In the genomic region with DNA sequence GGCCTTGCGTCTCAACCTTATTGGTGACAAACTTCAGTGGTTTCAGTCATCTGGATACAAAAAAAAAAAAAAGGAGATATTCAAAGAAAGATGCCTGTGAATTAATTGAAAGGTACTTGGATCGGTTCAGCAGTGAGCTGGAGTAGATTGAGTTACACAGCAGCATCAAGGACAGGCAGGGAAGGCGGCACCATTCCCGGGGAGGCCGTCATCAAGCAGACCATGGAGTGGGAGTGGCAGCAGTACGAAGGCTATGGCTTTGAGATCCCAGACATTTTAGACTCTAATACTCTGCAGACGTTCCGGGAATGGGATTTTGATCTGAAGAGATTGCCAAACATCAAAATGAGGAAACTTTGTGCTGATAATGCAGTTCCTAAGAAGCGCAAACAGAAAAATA, we compare ENCODE assay signal across 24 mouse cellular contexts.
"Had no signal": no experiment of that assay in that cellular context is flagged by ENCODE, and none has a peak within 500 bp of the region (broad histone marks: within the 10 kb centered on the region; RNA-seq: fewer than 3 reads in every experiment).

No protein-coding gene starts in this region.

- H3K9me3 ChIP-seq: heart, embryonic 13.5 days; heart, embryonic 15.5 days; hindbrain, embryonic 13.5 days; hindbrain, embryonic 15.5 days; limb, embryonic 13.5 days; limb, embryonic 15.5 days; liver, embryonic 12.5 days had no signal

- H3K4me2 ChIP-seq: heart, embryonic 11.5 days; heart, embryonic 13.5 days; heart, embryonic 15.5 days; hindbrain, embryonic 13.5 days; hindbrain, embryonic 15.5 days; limb, embryonic 13.5 days; limb, embryonic 15.5 days; liver, embryonic 12.5 days had no signal

- H3K4me1 ChIP-seq: heart, embryonic 13.5 days; heart, embryonic 15.5 days; hindbrain, embryonic 13.5 days; hindbrain, embryonic 15.5 days; limb, embryonic 13.5 days; limb, embryonic 15.5 days; liver, embryonic 12.5 days had no signal

- H3K27me3 ChIP-seq: heart, embryonic 13.5 days; heart, embryonic 15.5 days; hindbrain, embryonic 13.5 days; hindbrain, embryonic 15.5 days; limb, embryonic 13.5 days; limb, embryonic 15.5 days; liver, embryonic 12.5 days had no signal

- H3K9ac ChIP-seq: heart, embryonic 13.5 days; heart, embryonic 15.5 days; hindbrain, embryonic 13.5 days; hindbrain, embryonic 15.5 days; limb, embryonic 13.5 days; limb, embryonic 15.5 days; liver, embryonic 12.5 days; liver, embryonic 14.5 days had no signal

- DNase-seq: gastrocnemius, postnatal 14 days; gastrocnemius, postnatal 36 days; heart, adult 11 months; heart, adult 2 months; heart, postnatal 14 days; heart, postnatal 36 days; kidney, adult 11 months; kidney, adult 2 months; kidney, postnatal 14 days; layer of hippocampus, adult 9-11 months; layer of hippocampus, postnatal 36 days; left cerebral cortex, postnatal 4 days; lung, adult 18-20 months had no signal

- H3K4me3 ChIP-seq: heart, adult 2 months; heart, embryonic 13.5 days; heart, embryonic 15.5 days; hindbrain, embryonic 13.5 days; hindbrain, embryonic 15.5 days; limb, embryonic 13.5 days; limb, embryonic 15.5 days; liver, embryonic 12.5 days had no signal

- H3K27ac ChIP-seq: heart, adult 2 months; heart, embryonic 13.5 days; heart, embryonic 15.5 days; hindbrain, embryonic 13.5 days; hindbrain, embryonic 15.5 days; hindbrain, postnatal 0 days; limb, embryonic 13.5 days; limb, embryonic 15.5 days; liver, embryonic 12.5 days; liver, embryonic 14.5 days had no signal

- ATAC-seq: hindbrain, postnatal 0 days; intestine, embryonic 16.5 days; liver, embryonic 12.5 days had no signal

- H3K36me3 ChIP-seq: heart, embryonic 13.5 days; heart, embryonic 15.5 days; hindbrain, embryonic 13.5 days; hindbrain, embryonic 15.5 days; limb, embryonic 13.5 days; limb, embryonic 15.5 days; liver, embryonic 12.5 days had no signal
